Mouse (Mus musculus): ENCODE results near the gene Upk1a.

Gene Upk1a

DNA sequence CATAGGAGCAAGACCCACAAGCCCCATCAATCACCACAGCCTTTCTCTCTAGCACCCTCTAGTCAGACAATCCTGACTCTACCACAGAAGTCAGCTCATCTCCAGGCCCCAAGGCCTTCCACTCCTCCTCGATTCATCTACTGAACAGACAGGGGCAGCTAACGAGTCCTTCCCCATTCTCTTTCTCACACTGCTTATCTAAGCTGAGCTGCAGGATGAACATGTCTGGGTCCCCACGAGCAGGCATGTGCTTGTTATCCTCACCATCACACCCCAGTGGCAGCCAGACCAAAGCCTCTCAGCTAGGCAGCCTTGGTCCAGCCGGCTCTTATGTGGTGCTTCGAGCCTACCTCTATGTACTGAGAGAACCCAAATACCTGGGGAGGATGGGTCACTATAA is 40.3 kb downstream of the Upk1a start:
- no peak for DNase-seq (ENCODE audit: low spot score)

DNA sequence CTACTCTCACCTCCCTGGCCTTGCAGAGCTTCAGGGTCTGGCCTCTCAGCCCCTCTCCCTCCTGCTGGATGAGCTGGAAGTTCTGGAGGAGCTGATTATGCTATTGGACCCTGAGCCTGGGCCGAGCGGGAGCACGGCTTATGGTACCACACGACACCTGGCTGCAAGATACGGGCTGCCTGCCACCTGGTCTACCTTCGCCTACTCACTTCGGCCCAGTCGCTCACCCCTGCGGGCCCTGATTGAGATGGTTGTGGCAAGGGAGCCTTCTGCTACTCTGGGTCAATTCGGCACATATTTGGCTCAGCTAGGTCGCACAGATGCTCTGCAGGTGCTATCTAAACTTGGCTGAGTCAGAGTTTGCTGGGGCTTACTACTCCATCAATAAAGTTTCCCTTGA is 45.1 kb downstream of the Upk1a start:
- no peak for DNase-seq (ENCODE audit: low spot score)

- no peak for DNase-seq (ENCODE audit: low spot score)
Measured at GRCm38 (mm10) chr7:30566033-30566432, 46.6 kb downstream of the Upk1a start.

DNA sequence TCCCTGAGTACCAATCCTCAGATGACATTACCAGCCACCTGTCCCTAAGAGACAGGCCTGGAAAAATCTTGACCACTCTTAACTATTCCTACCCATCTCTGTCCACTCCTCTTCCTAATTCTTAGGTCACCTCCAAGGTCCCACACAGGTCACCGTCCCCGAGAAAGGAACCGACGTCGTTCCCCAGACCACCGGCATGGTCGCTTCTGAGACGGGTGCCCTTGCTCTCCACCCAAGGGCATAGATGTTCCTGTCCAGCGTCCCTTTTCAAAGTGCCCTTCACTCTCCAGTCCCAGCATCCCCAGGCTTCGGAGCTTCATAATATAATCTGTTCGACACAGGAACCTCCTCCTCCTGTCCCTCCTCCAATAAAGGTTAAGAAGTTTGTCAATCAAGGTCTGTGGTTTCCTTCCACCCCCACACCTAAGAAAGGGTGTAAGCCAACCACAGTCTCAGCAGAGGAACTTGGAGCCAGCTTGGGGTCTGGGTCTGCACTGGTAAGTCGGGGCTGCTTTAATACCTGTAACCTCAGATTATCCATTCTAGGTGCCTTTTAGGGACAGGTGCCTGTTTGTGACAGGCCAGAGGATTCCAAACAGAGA is 47.6 kb downstream of the Upk1a start, which contains the start of gene Igflr1:
TSS of gene Igflr1 (plus strand) at position 458 of the 602 bp plus-strand sequence.
- no peak for DNase-seq (ENCODE audit: low spot score)

- no peak for DNase-seq (ENCODE audit: low spot score)
Measured at GRCm38 (mm10) chr7:30563906-30564280, 48.8 kb downstream of the Upk1a start.

DNA sequence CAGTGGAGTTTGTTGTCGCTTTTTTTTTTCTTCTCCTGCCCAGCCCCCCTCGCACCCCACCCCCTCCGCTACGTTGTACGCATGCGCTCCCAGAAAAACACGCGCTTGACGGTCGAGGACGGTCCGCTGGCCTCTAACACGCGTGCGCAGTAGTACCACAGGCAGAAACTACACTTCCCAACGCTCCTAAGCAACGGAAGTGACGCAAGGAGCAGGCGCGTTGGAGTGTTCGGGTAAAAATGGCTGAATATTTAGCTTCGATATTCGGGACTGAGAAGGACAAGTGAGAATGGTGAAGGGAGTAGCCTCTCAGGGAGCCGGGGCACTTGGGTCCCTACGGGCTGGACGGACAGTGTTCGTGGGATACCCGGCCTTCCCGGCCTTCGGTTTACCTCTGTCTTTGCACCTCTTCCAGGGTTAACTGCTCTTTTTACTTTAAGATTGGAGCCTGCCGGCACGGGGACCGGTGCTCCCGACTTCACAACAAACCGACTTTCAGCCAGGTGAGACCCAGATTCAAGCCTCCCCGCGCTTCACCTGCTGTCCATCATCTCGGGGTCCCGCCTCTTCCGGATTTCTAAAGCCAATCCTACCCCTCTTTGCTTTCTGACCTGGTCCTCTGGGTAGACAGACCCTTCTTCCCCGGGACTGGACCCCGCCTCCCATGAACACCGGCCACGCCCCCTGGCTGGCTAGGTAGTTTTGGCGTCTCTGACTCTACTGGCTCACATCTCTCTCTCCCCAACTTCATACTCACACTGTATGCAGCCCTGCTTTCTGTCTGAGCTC is 49.3 kb downstream of the Upk1a start, which contains the start of the genes U2af1l4, Gm49396 and Psenen:
TSS of gene U2af1l4 (plus strand) at position 185 of the 789 bp plus-strand sequence.
TSS of gene Gm49396 (plus strand) at position 228 of the 789 bp plus-strand sequence.
TSS of gene Psenen (minus strand) at position 511 of the 789 bp plus-strand sequence.
- DNase-seq (ENCODE audit: low spot score) = peak; percentile 87

DNA sequence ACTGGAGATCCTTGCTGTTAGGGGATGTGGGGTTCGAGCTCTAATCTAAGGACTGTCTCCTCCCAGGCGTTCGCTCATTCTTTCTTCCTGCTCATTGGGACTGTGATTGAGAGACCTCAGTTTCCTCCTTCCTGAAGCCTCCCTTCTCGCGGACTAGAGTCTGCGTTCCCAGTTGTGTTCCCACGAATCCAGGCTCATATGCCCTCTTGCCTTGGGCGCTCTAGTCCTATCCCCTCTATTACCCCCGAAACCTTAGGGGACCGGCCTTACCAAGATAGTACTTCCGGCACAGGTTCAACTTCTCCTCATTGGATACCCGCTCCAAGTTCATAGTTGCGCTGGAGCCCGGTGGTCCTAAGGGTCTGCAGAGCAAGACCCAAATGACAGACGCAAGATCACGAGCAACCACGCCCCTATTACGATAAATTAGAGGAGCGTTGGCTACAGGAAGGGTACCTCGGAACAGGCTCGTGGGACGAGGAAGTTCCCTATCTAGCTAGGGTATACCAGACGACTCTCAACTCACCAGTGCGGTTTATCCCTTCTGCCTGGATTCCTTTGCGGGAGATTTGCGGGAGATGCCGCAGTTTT is 50.0 kb downstream of the Upk1a start:
- DNase-seq (ENCODE audit: low spot score) = no peak

DNA sequence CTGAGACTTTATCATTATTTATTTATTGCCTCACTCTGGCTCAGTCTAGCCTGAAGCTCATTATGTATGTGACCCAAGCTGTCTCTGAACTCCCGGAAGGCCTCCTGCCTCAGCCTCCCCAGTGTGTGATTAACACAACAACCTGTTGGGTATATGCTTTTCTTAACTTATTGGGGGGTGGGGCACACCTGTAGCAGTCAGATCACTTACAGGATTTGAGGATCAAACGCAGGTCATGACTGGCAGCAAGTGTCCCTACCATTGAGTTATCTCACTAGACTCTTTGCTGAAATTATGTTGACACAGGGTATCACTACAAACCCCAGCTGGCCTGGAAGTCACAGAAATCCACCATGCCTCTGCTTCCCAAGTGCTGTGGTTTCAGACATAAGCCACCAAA is 52.4 kb downstream of the Upk1a start:
- no peak for DNase-seq (ENCODE audit: low spot score)

DNA sequence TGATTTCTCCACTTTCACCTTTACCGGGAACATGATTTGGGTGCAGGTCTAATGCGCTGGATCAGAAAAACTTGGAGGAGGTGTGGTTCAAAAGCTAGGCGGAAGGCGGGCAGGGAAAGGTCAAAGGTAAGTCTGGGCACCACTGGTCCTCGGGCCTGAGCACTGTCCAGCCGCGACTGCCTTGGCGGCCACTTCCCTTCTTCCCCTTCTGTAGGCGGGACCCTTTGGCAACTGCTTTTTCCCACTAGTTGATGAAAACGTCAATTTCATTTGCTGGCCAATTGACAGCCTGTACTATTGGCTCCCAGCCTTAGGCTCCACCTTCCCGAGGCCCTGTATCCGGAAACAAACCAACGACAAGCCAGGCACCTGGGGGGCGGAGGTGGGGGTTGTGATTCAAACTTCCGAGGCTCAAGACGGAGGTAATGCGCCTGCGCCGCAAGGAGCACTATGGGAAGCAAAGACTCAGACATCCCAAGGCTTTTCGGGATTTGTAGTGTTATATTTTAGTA is 53.1 kb downstream of the Upk1a start, which contains the start of gene Lin37:
TSS of gene Lin37 (minus strand) at position 396 of the 512 bp plus-strand sequence.
- peak; percentile 88 for DNase-seq (ENCODE audit: low spot score)

- no peak for DNase-seq (ENCODE audit: low spot score)
Measured at GRCm38 (mm10) chr7:30558656-30559442, 53.8 kb downstream of the Upk1a start.

- DNase-seq (ENCODE audit: low spot score) = no peak
Measured at GRCm38 (mm10) chr7:30557901-30558514, 54.6 kb downstream of the Upk1a start.

DNA sequence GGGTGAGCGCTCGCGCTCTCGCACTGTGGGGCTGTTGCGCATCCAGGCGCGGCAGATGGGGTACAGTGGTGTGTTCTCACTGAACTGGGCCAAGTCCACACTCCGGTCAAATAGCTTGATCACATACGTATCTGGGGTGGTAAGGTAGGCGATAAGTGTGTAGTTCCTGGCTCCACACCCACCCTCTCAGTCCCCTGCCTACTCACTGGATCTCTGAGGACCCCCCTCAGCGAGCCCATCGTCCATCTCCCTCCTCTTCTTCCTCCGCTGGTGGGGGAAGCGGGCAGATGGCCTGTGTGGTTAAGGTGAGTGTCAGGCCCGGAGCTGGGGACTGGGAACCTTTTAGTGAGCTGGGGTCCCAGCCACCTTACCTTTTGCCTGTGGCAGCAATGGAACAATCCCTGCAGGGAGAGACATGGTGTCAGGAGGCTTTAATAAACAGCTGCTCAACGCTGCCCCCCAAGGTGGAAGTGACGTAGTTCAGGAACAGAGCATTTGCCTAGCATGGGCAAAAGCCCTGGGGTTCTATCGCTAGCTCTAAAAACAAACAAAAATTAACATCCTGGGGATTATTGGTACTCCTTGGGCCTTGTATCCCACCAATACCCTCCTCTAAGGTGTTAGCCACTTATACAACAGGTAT is 55.6 kb downstream of the Upk1a start:
- DNase-seq (ENCODE audit: low spot score) = no peak

DNA sequence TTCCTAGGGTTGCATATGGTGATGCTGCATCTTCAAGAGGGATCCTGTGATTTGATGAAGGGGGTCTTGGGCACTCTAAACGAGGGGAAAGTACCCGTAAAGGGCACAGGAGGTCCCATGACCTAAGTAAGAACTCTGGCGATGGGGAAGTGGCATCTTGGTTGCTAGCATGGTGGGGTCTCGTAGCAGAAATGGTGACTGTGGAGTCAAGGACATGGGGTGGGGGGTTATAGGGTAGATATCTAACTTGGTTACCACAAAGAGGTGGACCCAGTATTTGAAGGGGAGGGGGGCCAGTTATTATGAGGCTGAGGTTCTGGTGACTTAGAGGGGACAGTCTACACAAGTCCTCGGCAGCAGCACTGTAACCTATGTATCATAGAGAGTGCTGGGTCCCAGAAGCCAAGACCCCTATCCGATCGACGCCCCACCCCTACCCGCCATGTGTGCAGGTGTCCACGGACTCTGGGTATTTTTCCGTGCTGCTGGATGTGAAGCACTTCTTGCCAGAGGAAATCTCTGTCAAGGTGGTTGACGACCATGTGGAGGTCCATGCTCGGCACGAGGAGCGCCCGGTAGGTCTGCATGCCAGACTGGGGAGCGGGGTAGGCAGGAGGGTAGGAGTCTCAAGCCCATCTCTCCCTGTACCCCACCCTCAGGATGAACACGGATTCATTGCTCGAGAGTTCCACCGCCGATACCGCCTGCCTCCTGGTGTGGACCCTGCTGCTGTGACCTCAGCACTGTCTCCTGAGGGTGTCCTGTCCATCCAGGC is 58.6 kb downstream of the Upk1a start:
- no peak for DNase-seq (ENCODE audit: low spot score)

All from ovary, postnatal 14 days (tissue).